Mouse (Mus musculus) frontal cortex, postnatal 10 days (tissue): ENCODE measurements at regions not wholly inside any gene's neighbourhood (a gene's known extent, or its start where the extent isn't known, plus 50 kb on each side); places are given as distances from the start of the nearest gene placed in this dataset.
"Not testable (repeated sequence)": the region's sequence is repeated elsewhere in the genome, so short reads cannot be mapped to it uniquely, and the experiment has no call there.

ENCODE experiments used
- DNase-seq, 2 experiments: peaks; one replicate each; pipeline ENCODE4 v3.0.0; 2022; ENCODE audit warnings: low spot score in 2 of 2, mixed read lengths in 1 of 2

DNA sequence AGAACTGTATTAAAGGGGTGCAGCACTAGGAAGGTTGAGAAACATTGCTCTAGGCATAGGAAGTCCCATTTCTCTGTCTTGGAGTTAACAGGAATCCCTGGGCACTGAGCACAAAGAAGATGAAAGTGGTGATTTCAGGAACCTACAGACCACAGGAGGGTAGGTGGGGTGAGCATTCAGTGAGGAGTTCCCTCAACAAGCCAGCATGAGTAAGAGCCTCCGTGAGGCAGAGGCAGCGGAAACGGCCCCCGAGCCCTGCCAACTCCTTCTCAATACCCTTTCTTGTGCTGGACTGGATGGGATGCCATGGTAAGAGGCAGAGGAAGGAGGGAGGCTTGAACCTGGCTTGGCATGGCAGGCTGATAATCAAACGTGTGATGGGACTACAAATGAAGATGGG, 347.2 kb downstream of the Sox9 start:
- DNase-seq, result no peak

DNA sequence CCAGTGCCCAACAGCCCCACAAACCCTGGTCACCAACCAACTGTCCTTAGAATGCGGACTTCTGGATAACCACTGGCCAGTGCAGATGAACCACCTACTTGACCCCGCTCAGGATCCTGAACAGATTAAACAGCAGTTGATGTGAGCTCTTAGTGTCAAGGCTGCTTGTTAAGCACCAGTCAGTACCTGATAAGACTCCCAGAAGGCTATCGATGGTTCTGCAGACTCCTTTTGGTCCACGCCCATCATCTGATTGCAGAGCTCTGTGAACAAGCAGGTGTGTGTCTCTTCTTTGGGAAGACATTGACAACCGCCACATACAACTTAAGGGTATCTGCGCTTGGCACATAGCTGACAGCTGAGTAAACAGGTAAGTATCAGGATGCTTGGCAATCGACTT, 348.0 kb downstream of the Sox9 start:
- DNase-seq, result no peak

DNA sequence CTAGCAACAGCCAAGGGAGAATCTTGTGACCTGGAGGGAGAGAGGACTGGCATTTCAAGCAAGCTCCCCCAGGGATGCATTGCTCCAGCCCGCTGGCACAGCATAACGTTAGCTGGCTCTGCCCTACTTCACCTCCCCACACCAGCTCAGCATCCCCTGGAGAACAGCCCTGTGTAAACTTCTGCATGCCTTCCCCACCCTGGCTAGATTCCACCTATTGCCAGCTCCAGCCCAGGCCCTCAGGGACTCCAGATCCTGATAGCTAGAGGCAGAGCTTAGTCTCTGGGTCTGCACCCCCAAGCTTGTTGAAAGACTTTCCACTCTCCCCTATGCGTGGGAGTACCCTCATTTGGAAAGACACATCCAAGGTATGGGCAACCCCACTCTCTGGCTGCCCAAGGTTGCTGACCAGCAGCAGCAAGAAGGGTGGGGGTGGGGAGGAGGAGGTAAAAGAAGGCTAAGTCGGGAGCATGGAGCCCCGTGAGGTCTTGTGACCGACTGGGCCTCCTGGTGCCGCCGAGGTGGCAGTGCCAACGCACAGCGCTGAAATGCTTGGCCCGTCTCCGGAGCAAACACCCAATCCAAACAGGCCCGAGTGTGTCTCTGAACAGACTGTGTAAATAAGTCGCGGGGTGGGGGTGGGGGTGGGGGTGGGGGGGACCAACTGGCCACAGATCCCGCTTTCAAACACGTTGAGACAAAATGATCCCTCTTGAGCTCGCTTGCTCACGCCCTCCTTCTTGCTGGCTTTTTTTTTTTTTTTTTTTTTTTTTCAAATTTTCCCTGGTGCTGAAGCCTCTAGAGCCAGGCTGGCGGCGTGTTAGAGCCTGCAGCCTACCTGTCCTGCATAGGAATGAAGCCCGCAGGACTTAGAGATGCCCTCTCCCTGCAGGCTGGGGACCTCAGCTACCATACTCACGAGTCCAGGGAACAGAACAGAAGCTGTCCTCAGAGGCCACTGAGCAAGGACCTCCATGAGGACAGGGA, 350.3 kb downstream of the Sox9 start:
- DNase-seq, result peak; percentile 34 to 39

DNA sequence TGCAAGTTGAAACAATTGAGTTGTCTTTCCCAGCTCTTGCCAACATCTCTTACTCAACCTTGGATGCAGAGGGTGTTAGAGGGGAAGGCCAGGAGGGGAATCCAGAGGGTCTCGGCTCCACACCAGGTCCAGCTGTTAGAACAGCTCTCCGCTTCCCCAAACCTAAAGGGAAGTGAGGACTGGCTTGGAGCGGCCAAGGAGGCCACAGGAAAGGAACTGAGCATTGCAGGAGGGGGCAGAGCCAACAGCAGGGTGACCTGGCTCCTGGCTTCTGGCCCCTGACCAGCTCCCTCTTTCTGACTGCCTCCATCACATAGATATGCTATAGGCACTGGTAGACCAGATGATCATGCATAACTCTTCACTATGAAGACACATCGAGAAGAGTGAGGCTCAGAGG, 351.4 kb downstream of the Sox9 start:
- no peak for DNase-seq

DNA sequence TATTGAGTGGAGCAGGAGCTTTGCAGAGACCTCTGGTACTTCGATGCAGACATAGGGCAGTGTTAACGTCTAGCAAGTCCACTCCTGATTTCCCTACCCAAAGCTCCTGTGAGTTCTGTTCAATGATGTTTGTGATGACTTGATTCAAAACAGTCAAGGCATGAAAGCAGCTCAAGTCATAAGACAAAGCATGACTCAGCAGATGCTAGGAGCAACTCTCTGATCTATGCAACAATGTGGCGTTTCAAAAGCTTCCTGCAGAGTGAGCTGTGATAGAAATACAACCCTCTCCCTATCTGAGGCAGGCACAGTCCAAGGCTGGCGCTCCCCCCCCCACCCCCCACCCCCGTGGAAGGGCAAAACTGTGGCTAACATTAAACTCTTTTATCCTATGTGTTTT, 353.2 kb downstream of the Sox9 start:
- DNase-seq, result no peak

DNA sequence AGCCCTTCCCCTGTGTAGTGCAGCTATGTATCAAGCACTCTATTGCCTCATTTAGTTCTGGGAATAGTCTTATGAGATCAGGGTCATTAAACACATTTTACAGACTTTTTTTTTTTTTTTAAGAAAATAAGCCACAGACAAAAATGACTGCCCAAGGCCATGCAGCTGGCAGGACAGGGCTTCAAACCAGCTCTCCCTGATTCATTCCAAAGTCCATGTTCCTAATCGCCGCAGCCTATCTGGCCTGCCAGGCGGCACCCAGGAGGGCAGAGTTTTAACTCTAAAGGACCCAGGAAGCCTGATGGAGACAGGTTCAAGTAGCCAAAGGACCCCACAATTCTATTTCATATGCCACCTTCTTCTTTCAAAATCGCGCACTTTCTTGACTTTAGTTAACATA, 356.4 kb downstream of the Sox9 start:
- no peak for DNase-seq

DNA sequence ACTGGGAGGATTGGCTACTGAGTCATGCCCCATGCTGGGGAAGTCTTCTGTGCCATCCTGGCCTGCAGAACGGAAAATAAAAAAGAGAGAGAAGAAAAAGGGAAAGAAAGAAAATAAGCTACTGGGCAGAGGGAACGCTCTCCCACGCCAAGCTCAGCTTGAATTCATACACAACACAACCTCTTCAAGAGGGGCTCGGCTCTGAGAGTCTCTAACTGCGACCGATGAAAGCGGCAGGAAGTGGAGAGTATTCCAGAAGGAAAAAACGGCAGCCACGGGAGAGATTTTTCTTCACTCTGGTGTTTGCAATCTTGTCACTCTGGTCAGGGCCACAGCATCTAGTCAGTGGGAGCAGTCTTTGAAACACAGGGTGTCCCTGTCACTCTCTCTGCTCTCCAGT, 358.6 kb downstream of the Sox9 start:
- no peak for DNase-seq

DNA sequence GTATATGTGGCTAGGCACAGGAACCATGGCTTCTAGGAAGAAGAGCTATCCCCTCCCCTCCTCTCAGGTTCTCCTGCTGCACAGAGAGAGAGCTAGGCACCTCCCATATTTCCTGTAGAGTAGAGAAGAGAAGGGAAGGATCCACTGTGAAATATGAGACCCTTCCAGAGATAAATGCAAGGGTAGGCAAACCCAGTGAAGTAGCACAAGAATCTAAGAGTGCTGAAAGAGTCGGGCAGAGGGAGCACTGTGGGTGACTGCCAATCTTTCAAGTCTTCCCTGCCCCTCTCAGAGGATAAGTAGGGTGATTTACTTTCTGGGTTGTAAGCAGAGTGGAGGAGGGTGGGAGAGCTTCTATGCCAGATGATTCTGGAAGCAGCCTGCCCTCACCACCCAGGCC, 360.8 kb downstream of the Sox9 start:
- no peak for DNase-seq

DNA sequence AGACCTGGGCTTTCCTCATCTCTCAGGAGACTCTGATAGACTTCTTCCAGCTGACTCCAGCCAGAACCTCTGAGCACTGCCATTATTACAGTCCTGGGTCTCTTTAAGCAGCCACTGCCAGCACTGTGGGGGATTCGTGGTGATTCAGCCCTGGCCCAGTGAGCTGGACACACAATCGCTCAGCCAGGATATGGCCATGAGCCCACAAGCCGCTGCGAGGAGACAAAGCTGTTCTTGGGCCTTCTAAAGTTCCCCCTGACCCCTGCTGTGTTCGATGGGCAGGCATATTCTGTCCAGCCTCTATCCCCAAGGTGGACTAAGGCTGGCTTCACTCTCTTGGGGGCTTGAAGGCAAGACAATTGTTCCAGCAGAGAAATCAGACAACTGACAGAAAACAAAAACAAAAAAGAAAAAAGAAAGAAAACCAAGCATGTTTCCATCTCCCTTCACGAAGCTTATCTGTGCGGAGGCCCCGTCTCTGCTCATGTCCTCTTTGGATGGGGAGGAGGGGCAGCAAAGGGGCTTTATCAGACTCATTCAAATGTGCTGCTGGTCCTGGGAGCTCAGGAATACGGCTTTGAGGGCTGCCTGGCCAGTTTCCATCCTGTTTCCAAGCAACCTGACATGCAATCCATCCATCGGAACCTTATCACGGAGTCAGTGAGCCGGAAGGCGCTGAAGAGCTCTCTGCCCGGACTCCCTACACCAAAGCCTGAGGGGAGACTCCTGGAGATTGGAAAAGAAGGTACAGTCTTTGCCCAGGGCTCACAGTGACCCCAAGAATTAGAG, 362.0 kb downstream of the Sox9 start:
- peak; percentile 36 to 47 for DNase-seq

DNA sequence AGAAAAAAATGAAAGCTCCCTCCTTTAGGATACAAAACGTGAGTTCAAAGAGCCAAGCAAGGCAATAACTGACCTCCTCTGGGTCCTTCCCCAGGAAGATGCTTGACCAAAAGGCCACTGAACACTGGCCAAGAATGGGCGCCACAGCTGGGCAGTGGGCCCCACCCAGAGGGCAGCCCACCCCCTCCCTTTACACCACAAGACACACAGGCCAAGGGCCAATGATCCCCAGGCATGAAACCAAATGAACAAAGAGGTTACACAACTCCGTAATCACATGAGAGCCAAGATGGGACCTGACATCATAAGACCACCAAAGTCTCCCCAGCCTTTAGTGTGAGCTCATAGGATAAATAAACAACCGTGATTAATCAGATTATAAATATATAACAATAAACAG, 363.7 kb downstream of the Sox9 start:
- DNase-seq, result no peak

DNA sequence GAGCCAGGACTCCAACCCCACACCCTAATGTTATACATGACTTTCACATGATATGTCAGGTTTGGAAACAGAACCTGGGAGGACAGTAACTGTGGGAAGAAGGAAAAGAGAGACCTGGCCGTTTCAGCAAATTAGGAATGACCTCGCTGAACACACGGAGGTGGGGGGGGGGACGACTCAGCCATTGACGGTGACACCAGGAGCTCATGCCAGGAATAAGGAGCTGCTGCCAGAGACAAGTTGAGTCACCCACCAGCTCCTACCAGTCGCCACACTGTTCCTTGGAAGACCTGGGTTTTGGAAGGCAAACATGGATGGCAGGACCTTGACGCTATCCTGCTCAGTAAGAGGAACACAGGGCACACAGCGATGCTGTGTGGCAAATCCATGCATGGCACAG, 364.7 kb downstream of the Sox9 start:
- no peak for DNase-seq

DNA sequence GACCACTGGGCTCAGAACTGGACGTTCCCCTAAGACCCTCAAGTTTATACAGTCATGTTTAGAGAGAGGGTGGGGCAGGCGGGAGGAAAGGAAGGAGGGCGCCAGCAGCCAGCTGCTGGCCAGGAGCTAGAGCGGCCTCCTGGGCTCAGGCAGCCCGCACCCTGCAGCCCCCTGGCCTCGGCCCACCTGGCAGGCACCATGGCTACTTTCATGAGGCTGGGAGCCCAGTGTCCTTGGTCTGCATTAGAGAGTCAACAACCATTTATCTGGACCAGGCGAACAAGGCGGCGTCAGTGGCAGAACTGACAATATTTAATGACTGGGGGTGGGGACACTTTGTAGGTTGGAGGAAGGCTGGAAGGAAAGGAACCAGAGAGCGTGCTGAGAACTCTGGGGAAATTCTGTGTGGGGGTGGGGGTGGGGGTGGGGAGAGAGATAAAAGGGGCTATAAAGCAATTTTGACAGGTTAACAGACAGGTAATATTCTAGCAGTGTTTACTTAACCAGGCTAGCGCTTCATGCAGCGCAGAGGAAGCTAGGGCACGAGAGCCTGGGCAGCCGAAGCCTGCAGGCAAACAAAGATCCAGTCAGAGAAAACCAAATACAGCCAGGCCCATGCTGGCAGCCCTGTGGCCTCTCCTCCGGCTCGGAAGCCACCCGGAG, 365.6 kb downstream of the Sox9 start:
- DNase-seq, result peak in 1 of 2 experiments; percentile 28

DNA sequence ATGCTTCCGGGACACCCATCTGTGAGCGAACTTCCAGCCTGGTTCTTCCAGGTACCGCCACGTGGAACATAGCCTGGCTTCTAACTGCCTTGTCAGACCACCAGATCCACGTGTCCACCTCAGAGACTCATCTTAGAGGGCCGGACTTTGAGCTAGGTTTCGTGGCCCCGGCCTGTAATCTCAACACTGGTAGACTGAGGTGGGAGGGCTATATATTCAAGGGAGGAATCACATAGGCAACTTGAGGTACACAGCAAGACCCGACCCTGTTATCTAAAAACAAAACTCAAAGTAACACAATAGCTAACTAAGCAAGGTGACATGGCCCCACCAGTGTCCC, 366.1 kb downstream of the Sox9 start:
- DNase-seq, result no peak

DNA sequence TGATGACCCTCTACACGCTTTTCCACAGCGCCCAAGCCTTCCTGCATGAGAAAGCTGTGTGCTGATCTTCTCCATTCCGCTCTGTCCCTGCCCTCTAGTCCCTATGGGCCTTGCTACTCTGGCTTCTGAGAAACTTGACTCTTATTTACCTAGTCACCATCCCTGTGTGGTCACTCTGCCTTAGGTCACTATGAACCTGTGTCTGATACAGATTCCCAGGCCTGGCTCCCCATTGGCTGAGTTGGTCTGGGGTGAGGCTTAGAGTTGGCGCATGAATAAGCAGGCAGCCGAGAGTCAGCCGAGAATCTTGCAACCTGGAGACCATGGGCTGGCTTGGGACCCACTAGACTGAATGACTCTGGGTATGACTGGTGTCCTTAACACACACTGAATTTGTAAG, 373.5 kb downstream of the Sox9 start:
- no peak for DNase-seq

DNA sequence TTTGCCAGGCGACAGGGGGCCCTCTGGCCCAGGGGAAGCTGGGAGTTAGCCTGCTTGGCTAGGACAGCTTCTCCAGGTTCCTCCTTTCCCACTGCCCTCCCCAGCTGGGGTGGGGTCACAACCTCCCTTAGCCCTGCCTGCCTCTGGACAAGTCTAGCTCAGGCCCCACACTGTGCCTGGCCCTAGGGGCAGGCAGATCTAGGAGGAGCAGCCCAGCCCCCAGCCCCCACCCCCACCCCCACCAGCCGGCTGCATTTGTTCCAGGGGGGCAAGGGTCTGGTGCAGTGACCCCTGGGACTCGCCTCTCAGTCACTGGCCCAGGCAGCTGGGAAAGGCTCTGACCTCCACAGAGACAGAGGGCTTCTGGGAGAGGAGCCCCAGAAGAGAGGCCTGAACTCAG, 381.9 kb downstream of the Sox9 start:
- DNase-seq, result no peak

DNA sequence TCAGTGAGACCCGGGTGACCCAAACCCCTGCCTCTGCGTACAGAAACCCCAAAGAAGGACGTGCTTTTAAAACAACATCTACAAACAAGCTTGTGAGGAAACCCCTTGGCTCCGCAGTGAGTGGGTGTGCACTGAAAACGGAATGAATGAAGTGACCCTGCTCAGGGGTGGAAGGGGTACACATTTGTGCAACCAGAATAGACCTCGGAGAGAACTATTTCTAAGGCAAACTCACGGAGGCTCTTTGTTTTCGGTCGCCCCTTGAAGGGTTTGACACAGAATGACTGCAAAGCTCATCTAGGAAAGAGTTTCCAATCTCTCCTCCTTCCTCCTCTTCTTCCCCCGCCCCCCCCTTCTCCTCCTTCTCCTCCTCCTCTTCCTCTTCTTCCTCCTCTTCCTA, 382.5 kb downstream of the Sox9 start:
- DNase-seq, result no peak

DNA sequence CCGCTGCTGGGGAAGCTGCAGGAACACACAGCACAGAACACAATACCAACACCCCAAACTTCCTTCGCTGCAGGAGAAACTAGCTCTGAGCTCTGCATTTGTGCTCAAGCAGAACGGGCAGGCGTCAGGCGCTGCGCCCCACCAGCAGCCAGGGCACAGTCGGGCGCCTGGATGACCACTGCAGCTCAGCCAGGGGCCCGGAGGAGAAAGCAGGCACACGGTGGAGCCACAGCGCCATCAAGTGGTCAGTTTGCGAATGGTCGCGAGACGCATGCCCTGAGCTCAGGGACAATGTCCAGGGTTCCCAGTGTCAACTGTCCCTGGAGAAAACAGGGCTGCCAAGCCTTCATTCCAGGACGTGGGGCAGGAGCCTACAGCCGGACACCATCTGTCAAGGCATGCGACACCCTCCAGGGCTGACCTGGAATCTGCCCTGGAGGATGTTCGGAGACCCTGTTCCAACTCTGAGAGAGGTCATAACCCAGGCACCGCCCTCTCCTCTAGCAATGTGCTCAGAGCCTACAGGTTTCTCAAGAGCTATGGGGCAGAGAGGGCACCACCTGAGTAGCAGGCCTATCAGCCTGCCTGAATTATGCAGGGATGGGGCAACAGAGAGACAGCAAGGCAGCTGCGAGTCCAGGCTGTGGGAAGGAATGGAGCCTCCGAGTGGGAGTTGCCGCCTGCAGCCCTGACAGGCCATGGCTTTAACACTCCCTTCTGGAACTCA, 383.2 kb downstream of the Sox9 start:
- DNase-seq, result peak; percentile 53 to 76

DNA sequence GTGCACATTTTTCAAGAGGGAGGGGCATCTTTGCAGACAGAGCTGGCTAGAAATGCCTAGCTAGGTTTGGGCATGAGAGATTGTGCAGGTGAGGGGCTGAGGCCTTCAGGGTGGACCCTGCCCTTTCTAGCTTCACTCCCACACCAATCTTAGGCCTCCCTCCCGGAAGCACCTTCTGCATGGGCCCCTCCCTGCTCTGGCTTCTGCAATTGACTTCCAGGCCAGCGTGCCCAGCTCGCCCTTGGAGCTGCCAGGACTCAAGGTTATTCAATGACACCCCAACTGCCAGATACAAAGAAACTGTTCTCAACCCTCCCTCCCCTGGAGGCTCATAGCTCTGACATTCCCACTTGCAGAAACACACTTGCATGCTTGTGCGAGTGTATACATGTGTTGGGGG, 384.5 kb downstream of the Sox9 start:
- no peak for DNase-seq

DNA sequence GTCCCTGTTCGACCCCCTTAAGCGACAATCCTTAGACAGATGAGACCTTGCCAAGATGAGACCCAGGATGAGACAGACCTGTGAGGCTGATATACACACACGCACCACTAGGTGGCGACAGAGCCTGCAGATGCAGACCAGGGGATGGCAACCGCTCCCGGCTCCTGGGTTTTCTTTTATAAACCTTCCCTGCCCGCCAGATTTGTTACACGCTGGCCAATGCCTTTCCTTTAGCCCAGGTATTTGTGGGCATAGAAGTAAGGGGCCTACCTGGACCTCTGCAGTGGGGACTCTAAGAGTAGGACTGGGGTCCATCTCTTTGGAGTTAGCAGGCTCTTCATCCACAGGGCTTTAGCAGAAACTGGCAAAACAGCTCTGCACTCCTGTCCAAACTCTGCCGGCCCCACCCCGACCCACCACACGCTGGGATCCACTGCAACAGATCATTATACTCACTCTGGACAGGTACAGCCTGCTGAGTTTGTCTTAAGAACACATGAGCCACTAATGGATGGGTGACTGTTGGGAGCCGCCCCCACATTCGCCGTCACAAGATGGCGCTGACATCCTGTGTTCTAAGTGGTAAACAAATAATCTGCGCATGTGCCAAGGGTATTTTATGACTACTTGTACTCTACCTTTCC, 390.6 kb downstream of the Sox9 start:
- DNase-seq, result peak in 1 of 2 experiments; percentile 63

DNA sequence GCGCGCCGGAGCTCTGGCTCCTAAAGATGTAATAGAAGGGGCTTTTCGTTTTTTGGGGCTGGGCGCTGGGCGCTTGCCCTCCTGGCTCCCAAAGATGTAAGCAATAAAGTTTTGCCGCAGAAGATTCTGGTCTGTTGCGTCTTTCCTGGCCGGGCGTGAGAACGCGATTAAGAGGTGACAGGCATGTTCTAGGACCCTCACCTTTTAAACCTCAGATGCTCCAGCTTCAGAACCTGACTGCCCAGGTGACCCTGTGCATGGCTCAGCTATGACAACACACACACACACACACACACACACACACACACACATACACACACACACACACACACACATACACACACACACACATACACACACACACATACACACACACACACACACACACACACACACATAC, 391.3 kb downstream of the Sox9 start:
- DNase-seq, result not testable (repeated sequence)

DNA sequence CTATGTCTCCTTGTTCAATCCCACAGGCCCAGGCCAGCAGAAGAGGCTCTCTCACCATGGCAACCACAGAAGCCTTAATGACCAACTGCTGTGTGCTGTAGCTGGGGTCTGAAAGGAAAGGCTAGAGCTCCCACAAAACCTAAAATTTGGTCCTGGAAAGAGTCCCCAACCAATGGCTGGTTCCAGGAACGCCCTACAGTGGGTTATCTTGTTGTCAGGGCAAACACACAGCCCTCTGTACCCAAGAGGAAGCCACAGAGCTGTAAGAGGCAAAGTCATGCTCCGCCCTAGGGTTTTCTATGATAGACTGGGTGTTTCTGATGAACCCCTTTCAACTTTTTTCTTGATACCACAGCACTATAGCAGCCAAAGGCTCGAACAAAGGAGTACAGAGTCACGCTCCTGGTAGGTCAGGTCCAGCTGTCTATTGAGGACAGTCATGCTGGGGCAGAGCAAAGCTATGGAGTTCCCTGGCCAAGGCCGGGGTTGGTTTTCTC, 392.0 kb downstream of the Sox9 start:
- no peak for DNase-seq
